Mouse (Mus musculus): ENCODE data around the gene Wnt7a. TPM values are rescaled to one million over a fixed set of nuclear protein-coding genes. Genes with fewer than 3 reads are reported as not detected.

The Wnt7a gene
- polyA plus RNA-seq, 1 experiment from 2014 or later = not detected

Other genes with a start within 250 kb of the Wnt7a start
- 49.0 and 54.6 TPM in 2 replicates for gene Fbln2, start 198.9 kb downstream of the Wnt7a start, polyA plus RNA-seq (2014; fragmentation: Nextera tagmentation; extraction: Ambion mirVana)
- gene Chchd4, start 62.2 kb upstream of the Wnt7a start, polyA plus RNA-seq (2014; fragmentation: Nextera tagmentation; extraction: Ambion mirVana) = 37.7 and 38.5 TPM in 2 replicates
- 45.4 and 48.3 TPM in 2 replicates for gene Tmem43, start 62.3 kb upstream of the Wnt7a start, polyA plus RNA-seq (2014; fragmentation: Nextera tagmentation; extraction: Ambion mirVana)
- gene Xpc, start 104.5 kb upstream of the Wnt7a start, polyA plus RNA-seq (2014; fragmentation: Nextera tagmentation; extraction: Ambion mirVana) = 16.4 and 18.9 TPM in 2 replicates
- gene Lsm3, start 104.6 kb upstream of the Wnt7a start, polyA plus RNA-seq (2014; fragmentation: Nextera tagmentation; extraction: Ambion mirVana) = 311 and 312 TPM in 2 replicates

All from intestine, embryonic 14.5 days (tissue).